Mouse (Mus musculus) cortical plate, adult 2 months (tissue): Measurements from ENCODE around the gene Tekt1.

ENCODE experiments used
- CTCF ChIP-seq: fragments of 200-500 bp; IDR thresholded peaks from 2 replicates; pipeline ENCODE4 v1.5.1; 2011; ENCODE audit warnings: mild to moderate bottlenecking, control low read depth, low read length; ENCODE audit not compliant: insufficient read depth; ENCODE audit errors: extremely low read depth
- POLR2A ChIP-seq: fragments of 200-500 bp; IDR thresholded peaks from 2 replicates; pipeline ENCODE4 v1.6.1; 2011; ENCODE audit warnings: mild to moderate bottlenecking, low read length, control low read depth; ENCODE audit not compliant: insufficient read depth; ENCODE audit errors: extremely low read depth

- TF ChIP-seq CTCF (no peak), POLR2A (no peak)
Measured at GRCm38 (mm10) chr11:72353186-72353585, 9.1 kb downstream of the Tekt1 start.
